Mouse (Mus musculus) G1E (cell line): Measurements from ENCODE around the gene Kcnf1. TPM values are rescaled to one million over a fixed set of nuclear protein-coding genes. Genes with fewer than 3 reads are reported as not detected.
"Not testable (repeated sequence)": the region's sequence is repeated elsewhere in the genome, so short reads cannot be mapped to it uniquely, and the experiment has no call there.

Experiments used
- ATAC-seq: 2 replicates; pipeline ENCODE4 v1.8.0; 2016; ENCODE audit warnings: mild to moderate bottlenecking; ENCODE audit not compliant: insufficient number of reproducible peaks, poor library complexity, low FRiP score, severe bottlenecking; ENCODE audit errors: extremely low read depth
- DNase-seq: peaks from one replicate; pipeline ENCODE4 v3.0.0; 2012; ENCODE audit warnings: low spot score
- H3K27me3 ChIP-seq: 2 replicates; pipeline ENCODE4 v1.6.1; 2012; ENCODE audit warnings: mild to moderate bottlenecking, low read length, inconsistent platforms; ENCODE audit not compliant: insufficient read depth
- H3K36me3 ChIP-seq: replicated peaks from 2 replicates; pipeline ENCODE3; 2012; ENCODE audit warnings: mild to moderate bottlenecking, inconsistent platforms
- H3K4me1 ChIP-seq: 2 replicates; pipeline ENCODE4 v1.6.1; 2012; ENCODE audit warnings: low read depth, low read length, inconsistent platforms, mixed read lengths; ENCODE audit not compliant: insufficient read depth
- H3K4me3 ChIP-seq: 2 replicates; pipeline ENCODE4 v1.5.1; 2012; ENCODE audit warnings: low read depth, mild to moderate bottlenecking, inconsistent platforms, low read length, moderate library complexity, mixed read lengths
- H3K9me3 ChIP-seq: replicated peaks from 2 replicates; pipeline ENCODE4 v1.6.1; 2012; ENCODE audit warnings: inconsistent platforms
- CTCF ChIP-seq: IDR thresholded peaks from 2 replicates; pipeline ENCODE4 v1.5.1; 2012; ENCODE audit warnings: low read depth, low read length, inconsistent platforms, mixed read lengths
- GATA1 ChIP-seq: IDR thresholded peaks from 2 replicates; pipeline ENCODE4 v1.6.1; 2012; ENCODE audit warnings: borderline replicate concordance, low read length, inconsistent platforms, mixed read lengths
- GATA2 ChIP-seq: IDR thresholded peaks from 2 replicates; pipeline ENCODE4 v1.6.1; 2012; ENCODE audit warnings: low read depth, low read length, inconsistent platforms, borderline replicate concordance
- POLR2AphosphoS5 ChIP-seq: IDR thresholded peaks from 2 replicates; pipeline ENCODE4 v1.6.1; 2012; ENCODE audit warnings: low read depth, low read length, inconsistent platforms; ENCODE audit not compliant: insufficient replicate concordance
- TAL1 ChIP-seq: conservative IDR thresholded peaks from 2 replicates; pipeline ENCODE4 v1.6.1; 2012; ENCODE audit warnings: low read depth, low read length, inconsistent platforms, mixed read lengths
- polyA plus RNA-seq: library from polyadenylated mRNA; stranded (reverse); fragments of >175 nt; gene quantifications from 2 replicates; pipeline ENCODE4 v1.2.3, GENCODE M21; 2012
- total RNA-seq, 2 experiments: library from RNA; stranded (forward) in 1 of 2; stranded (reverse) in 1 of 2; fragments of 200-1000 nt in 1 of 2; fragments of >200 nt in 1 of 2; fragmentation: Nextera tagmentation in 1 of 2; gene quantifications; 2 replicates each; pipeline ENCODE4 v1.2.3; 2014 to 2017

Gene Kcnf1
- total and polyA plus RNA-seq, 3 experiments, result 0.05 TPM; not detected in 2

DNA sequence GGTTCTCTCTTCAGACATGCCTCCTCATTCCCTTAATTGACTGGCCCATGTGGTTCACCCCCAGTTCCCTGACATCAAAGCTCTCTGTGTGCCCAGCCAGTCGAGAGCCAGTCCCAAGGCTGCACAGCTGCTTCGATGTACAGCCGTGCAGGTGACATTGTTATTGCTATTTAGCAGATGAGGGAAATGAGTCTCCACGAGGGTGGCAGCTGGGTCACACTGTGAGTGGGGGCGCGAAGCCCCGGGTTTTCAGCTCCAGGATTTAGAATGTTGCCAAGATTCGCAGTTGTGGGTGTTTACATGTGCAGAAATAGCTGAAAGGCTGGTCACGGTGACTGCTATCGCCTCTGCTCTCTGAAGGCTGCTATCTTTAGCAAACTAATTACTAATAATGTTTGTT, 27.8 kb downstream of the Kcnf1 start:
- Histone ChIP-seq H3K36me3 (no peaks in the 10 kb centered on the region), H3K4me3 (no peak overlapping the region), H3K27me3 (no peaks in the 10 kb centered on the region), H3K9me3 (no peaks in the 10 kb centered on the region), H3K4me1 (no peaks in the 10 kb centered on the region)
- ATAC-seq, result no peak
- TF ChIP-seq CTCF (no peak), POLR2AphosphoS5 (no peak), GATA2 (no peak), GATA1 (no peak)
- DNase-seq, result no peak

DNA sequence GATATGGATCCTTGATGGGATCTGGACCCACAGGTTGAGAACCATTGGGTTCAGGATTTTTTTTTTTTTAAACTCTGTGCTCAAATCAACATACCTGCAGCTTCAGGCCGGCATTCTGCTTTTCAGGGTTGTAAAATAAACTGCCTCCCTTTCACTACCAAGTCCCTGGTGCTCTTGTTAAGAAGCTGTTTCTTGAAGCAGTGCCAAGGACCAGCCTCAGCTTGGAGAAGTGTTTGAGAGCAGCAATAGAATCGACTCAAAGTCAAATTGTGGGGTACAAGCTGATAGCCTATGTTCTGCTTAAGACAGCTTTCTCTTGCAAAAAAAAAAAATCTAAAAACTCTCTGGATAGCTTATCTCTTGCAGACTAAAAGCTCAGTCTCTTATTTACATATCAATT, 34.9 kb downstream of the Kcnf1 start:
- Histone ChIP-seq H3K9me3 (no peaks in the 10 kb centered on the region), H3K36me3 (no peaks in the 10 kb centered on the region), H3K4me1 (no peaks in the 10 kb centered on the region), H3K4me3 (no peak overlapping the region), H3K27me3 (0 out of 2 replicates have a peak, but pooled peaks cover 6% of the 10 kb centered on the region)
- no peak for ATAC-seq
- TF ChIP-seq GATA1 (no peak), GATA2 (no peak), POLR2AphosphoS5 (no peak)
- DNase-seq, result no peak

GRCm38 (mm10) chr12:17140436-17140835, 36.3 kb downstream of the Kcnf1 start:
- 0 out of 2 replicates have a peak, but pooled peaks cover 6% of the 10 kb centered on the region for H3K27me3 ChIP-seq
- no peak for DNase-seq
- no peaks in the 10 kb centered on the region for H3K9me3 ChIP-seq
- no peaks in the 10 kb centered on the region for H3K4me1 ChIP-seq
- no peak for ATAC-seq
- no peaks in the 10 kb centered on the region for H3K36me3 ChIP-seq
- TF ChIP-seq TAL1 (no peak), POLR2AphosphoS5 (no peak), GATA1 (no peak)
- H3K4me3 ChIP-seq, result no peak overlapping the region

DNA sequence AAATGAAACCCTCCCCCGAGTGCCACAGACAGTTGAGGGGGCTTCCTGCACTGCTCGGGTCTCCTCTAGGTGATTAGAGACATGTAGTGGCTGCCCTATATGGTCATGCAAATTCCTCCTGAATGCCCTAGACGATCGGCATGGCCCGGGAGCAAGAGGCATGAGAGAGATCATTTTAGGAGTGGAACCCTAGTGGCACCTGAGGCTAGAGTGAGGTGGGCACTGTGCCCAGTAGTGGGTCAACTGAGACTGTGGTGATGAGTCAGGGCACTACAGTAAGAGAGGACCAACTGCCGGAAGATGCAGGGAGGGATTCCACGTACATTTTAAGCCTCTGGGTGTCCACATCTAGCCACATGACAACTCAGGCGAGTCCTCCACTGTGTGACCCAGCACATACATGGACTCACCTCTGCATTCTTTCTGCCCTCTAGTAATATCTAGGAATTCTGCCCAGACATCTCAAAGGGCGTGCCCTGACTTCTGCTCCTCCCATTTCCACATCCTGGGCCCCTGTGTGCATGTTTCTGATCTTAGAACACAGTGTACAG, 42.1 kb downstream of the Kcnf1 start:
- ATAC-seq, result no peak
- TF ChIP-seq GATA1 (no peak), CTCF (no peak), POLR2AphosphoS5 (no peak), TAL1 (no peak)
- no peak for DNase-seq
- H3K9me3 ChIP-seq, result no peaks in the 10 kb centered on the region
- H3K36me3 ChIP-seq, result no peaks in the 10 kb centered on the region
- H3K27me3 ChIP-seq, result no peaks in the 10 kb centered on the region
- no peak overlapping the region for H3K4me3 ChIP-seq
- no peaks in the 10 kb centered on the region for H3K4me1 ChIP-seq

DNA sequence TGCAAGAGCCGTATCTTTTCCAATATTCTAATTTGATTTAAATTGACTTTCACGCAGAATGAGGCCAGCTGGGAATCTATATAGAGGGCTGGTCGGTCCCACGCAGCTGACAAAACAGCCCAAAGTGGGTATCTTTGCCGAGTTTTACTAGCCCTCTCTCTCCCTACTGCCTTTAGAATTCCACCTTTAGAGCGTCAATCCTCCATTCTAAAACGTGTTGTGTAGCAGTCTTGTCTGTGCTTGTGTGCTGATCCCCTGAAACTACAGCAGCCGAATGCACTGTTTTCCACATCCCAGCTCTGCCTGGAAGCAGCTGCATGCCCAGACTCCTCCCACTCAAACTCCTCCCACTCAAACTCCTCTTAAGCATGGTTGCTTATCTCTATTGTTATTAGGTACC, 44.4 kb downstream of the Kcnf1 start:
- Histone ChIP-seq H3K36me3 (no peaks in the 10 kb centered on the region), H3K4me3 (no peak overlapping the region), H3K27me3 (no peaks in the 10 kb centered on the region), H3K4me1 (no peaks in the 10 kb centered on the region), H3K9me3 (no peaks in the 10 kb centered on the region)
- DNase-seq, result no peak
- no peak for TF ChIP-seq CTCF
- ATAC-seq, result no peak

DNA sequence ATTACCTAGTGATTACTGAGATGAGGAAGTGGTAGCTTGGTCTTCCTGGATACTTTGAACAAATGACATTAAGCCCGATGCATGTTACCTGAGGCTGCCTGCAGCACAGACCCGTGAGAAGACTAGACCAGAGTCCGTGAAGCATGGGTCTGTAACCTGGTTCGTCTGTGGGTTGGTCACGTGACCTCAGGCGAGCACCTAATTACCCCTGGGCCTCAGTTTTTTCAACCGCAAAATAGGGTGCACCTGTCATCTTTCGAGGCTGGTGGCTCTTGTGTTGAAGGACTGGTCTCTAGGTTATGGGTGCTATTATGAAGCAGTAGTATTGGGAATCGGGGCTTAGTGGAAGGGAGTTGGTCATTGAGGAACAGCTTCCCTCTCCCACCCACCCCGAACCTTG, 45.1 kb downstream of the Kcnf1 start:
- TF ChIP-seq GATA2 (no peak), CTCF (no peak), GATA1 (no peak), TAL1 (no peak), POLR2AphosphoS5 (no peak)
- no peak for DNase-seq

DNA sequence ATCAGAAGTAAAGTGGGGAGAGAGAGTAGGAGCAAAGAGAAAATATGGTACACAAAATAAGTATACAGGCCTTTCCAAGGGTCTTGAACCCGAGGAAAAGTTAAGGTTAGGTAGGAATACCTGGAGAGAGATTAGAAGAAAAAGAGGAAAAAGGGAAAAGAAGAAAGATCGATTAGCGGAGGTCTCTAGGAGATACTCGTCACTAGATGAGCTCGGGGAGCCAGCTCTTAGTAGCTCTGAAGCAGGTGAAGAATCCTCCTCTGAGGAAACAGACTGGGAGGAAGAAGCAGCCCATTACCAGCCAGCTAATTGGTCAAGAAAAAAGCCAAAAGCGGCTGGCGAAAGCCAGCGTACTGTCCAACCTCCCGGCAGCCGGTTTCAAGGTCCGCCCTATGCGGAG, 53.8 kb downstream of the Kcnf1 start:
- not testable (repeated sequence) for H3K27me3 ChIP-seq, ATAC-seq, H3K4me1 ChIP-seq, H3K4me3 ChIP-seq, DNase-seq, H3K36me3 ChIP-seq, H3K9me3 ChIP-seq

More for the DNA sequence above, 45.1 kb downstream of the Kcnf1 start:
- no peaks in the 10 kb centered on the region for H3K36me3 ChIP-seq
- no peaks in the 10 kb centered on the region for H3K9me3 ChIP-seq
- H3K4me3 ChIP-seq, result no peak overlapping the region
- ATAC-seq, result no peak
- no peaks in the 10 kb centered on the region for H3K27me3 ChIP-seq
- H3K4me1 ChIP-seq, result no peaks in the 10 kb centered on the region

Other genes with a start within 250 kb of the Kcnf1 start
- gene Pqlc3, start 176.5 kb downstream of the Kcnf1 start, total RNA-seq (2014; fragmentation: Nextera tagmentation), result 47.5 and 61.3 TPM in 2 replicates
- gene Pqlc3, start 176.5 kb downstream of the Kcnf1 start, total RNA-seq (2017), result 33.1 and 34.2 TPM in 2 replicates
- 8.4 and 19.8 TPM in 2 replicates for gene Pqlc3, start 176.5 kb downstream of the Kcnf1 start, polyA plus RNA-seq
- gene 2410004P03Rik, start 165.2 kb downstream of the Kcnf1 start, total RNA-seq (2014; fragmentation: Nextera tagmentation), result not detected in 2 replicates
- gene 2410004P03Rik, start 165.2 kb downstream of the Kcnf1 start, total RNA-seq (2017), result 0.05 and 0.35 TPM in 2 replicates
- gene 2410004P03Rik, start 165.2 kb downstream of the Kcnf1 start, polyA plus RNA-seq, result not detected in 2 replicates
- 43.0 and 47.0 TPM in 2 replicates for gene Pdia6, start 89.7 kb upstream of the Kcnf1 start, total RNA-seq (2014; fragmentation: Nextera tagmentation)
- gene Pdia6, start 89.7 kb upstream of the Kcnf1 start, total RNA-seq (2017), result 112 and 115 TPM in 2 replicates
- gene Pdia6, start 89.7 kb upstream of the Kcnf1 start, polyA plus RNA-seq, result 6.4 and 12.3 TPM in 2 replicates
- gene Atp6v1c2, start 152.5 kb upstream of the Kcnf1 start, total RNA-seq (2014; fragmentation: Nextera tagmentation), result not detected in 2 replicates
- 0.12 and 0.22 TPM in 2 replicates for gene Atp6v1c2, start 152.5 kb upstream of the Kcnf1 start, total RNA-seq (2017)
- gene Atp6v1c2, start 152.5 kb upstream of the Kcnf1 start, polyA plus RNA-seq, result not detected in 2 replicates
- gene Nol10, start 171.6 kb upstream of the Kcnf1 start, total RNA-seq (2014; fragmentation: Nextera tagmentation), result 25.7 and 37.8 TPM in 2 replicates
- 12.8 and 18.6 TPM in 2 replicates for gene Nol10, start 171.6 kb upstream of the Kcnf1 start, total RNA-seq (2017)
- 4.2 and 10.2 TPM in 2 replicates for gene Nol10, start 171.6 kb upstream of the Kcnf1 start, polyA plus RNA-seq